Mouse (Mus musculus) E14TG2a.4 (cell line): ENCODE measurements around the gene Spata21.

ENCODE experiments used
- CTCF ChIP-seq: conservative IDR thresholded peaks from 2 replicates; pipeline ENCODE4 v1.5.1; 2014; ENCODE audit warnings: low read length
- POU5F1 ChIP-seq: IDR thresholded peaks from 2 replicates; pipeline ENCODE4 v1.6.1; 2014; ENCODE audit warnings: low read length, borderline replicate concordance

GRCm38 (mm10) chr4:141053568-141054161, 34.5 kb upstream of the Spata21 start:
- no peak for TF ChIP-seq CTCF
- TF ChIP-seq POU5F1: no peak
